Mouse (Mus musculus) gastrocnemius, postnatal 10 days (tissue): ENCODE results near the gene Col12a1. TPM values are rescaled to one million over a fixed set of nuclear protein-coding genes. Genes with fewer than 3 reads are reported as not detected.

Source experiments
- DNase-seq: peaks from one replicate; pipeline ENCODE4 v3.0.0; 2021; ENCODE audit warnings: mixed read lengths
- long read RNA-seq, 2 experiments: library from polyadenylated mRNA; stranded (forward); transcript quantifications; one replicate each; pipeline ENCODE4 v2.0.0; 2021
- total RNA-seq, 2 experiments: library from RNA; stranded (reverse); gene quantifications; 2 replicates each; pipeline ENCODE4 v1.2.3; 2021

Gene Col12a1
- 100 to 1,000 TPM in 1 of 2 experiments, 10 to 100 TPM in 1; 95.2 to 143 TPM for total RNA-seq
- long read RNA-seq, experiment 1, partial matches to known transcripts, result 18 of 21 reads
- long read RNA-seq, experiment 1, other reads (novel, unspliced or antisense), result 3 of 21 reads
- long read RNA-seq, experiment 2, partial matches to known transcripts, result 17 of 25 reads
- long read RNA-seq, experiment 2, other reads (novel, unspliced or antisense), result 8 of 25 reads

GRCm38 (mm10) chr9:79718481-79719370, at the start of gene Col12a1:
Gene Col12a1, minus strand, starts transcription at chr9:79718831.
- DNase-seq, result peak; percentile 76

GRCm38 (mm10) chr9:79766991-79767545, 48.4 kb upstream of the Col12a1 start:
- no peak for DNase-seq

GRCm38 (mm10) chr9:79765329-79765728, 46.7 kb upstream of the Col12a1 start:
- DNase-seq, result no peak

- no peak for DNase-seq
Measured at GRCm38 (mm10) chr9:79762519-79762918, 43.9 kb upstream of the Col12a1 start.

- no peak for DNase-seq
Measured at GRCm38 (mm10) chr9:79760076-79760475, 41.4 kb upstream of the Col12a1 start.

GRCm38 (mm10) chr9:79759385-79760005, 40.9 kb upstream of the Col12a1 start, which contains the start of gene Cox7a2:
Gene Cox7a2, minus strand, starts transcription at chr9:79759878.
- peak; percentile 90 for DNase-seq

- no peak for DNase-seq
Measured at GRCm38 (mm10) chr9:79755311-79755710, 36.7 kb upstream of the Col12a1 start.

GRCm38 (mm10) chr9:79751846-79752245, 33.2 kb upstream of the Col12a1 start:
- no peak for DNase-seq

GRCm38 (mm10) chr9:79750709-79751108, 32.1 kb upstream of the Col12a1 start:
- no peak for DNase-seq

- DNase-seq, result no peak
Measured at GRCm38 (mm10) chr9:79745036-79745435, 26.4 kb upstream of the Col12a1 start.

GRCm38 (mm10) chr9:79735608-79736007, 17.0 kb upstream of the Col12a1 start:
- no peak for DNase-seq

- DNase-seq, result peak; percentile 29
Measured at GRCm38 (mm10) chr9:79730301-79730700, 11.7 kb upstream of the Col12a1 start.

GRCm38 (mm10) chr9:79723090-79723489, 4.5 kb upstream of the Col12a1 start:
- no peak for DNase-seq

- DNase-seq, result peak; percentile 61
Measured at GRCm38 (mm10) chr9:79721056-79721455, 2.4 kb upstream of the Col12a1 start.

GRCm38 (mm10) chr9:79720143-79720542, 1.5 kb upstream of the Col12a1 start:
- DNase-seq, result no peak

GRCm38 (mm10) chr9:79719451-79719850, 820 bp upstream of the Col12a1 start:
- peak; percentile 51 for DNase-seq

- peak; percentile 48 for DNase-seq
Measured at GRCm38 (mm10) chr9:79717836-79718475, 675 bp downstream of the Col12a1 start.

GRCm38 (mm10) chr9:79716909-79717835, 1.5 kb downstream of the Col12a1 start:
- peak; percentile 80 for DNase-seq

- DNase-seq, result no peak
Measured at GRCm38 (mm10) chr9:79716496-79716895, 2.1 kb downstream of the Col12a1 start.

GRCm38 (mm10) chr9:79714471-79715045, 4.1 kb downstream of the Col12a1 start:
- DNase-seq, result peak; percentile 80
